Mouse (Mus musculus) ZHBTc4 (cell line): ENCODE data around the gene Slitrk1.

Experiments used
- DNase-seq: peaks from one replicate; pipeline ENCODE4 v3.0.0-alpha.2; 2011; ENCODE audit warnings: low read depth, low spot score

Slitrk1 gene

GRCm38 (mm10) chr14:108913714-108914263 is at the start of gene Slitrk1:
Gene Slitrk1, minus strand, starts transcription at chr14:108914158.
- DNase-seq = peak; percentile 58

GRCm38 (mm10) chr14:108935777-108936176 is 21.8 kb upstream of the Slitrk1 start:
- DNase-seq = no peak

GRCm38 (mm10) chr14:108914336-108914735 is 378 bp upstream of the Slitrk1 start:
- no peak for DNase-seq

- no peak for DNase-seq
Measured at GRCm38 (mm10) chr14:108912876-108913490, 975 bp downstream of the Slitrk1 start.

- peak; percentile 7 for DNase-seq
Measured at GRCm38 (mm10) chr14:108912021-108912875, 1.7 kb downstream of the Slitrk1 start.

GRCm38 (mm10) chr14:108911138-108911841 is 2.7 kb downstream of the Slitrk1 start:
- DNase-seq = peak; percentile 17

- DNase-seq = no peak
Measured at GRCm38 (mm10) chr14:108910449-108911137, 3.4 kb downstream of the Slitrk1 start.

GRCm38 (mm10) chr14:108909336-108909953 is 4.5 kb downstream of the Slitrk1 start:
- DNase-seq = no peak

GRCm38 (mm10) chr14:108898601-108899000 is 15.4 kb downstream of the Slitrk1 start:
- DNase-seq = no peak

GRCm38 (mm10) chr14:108895456-108895855 is 18.5 kb downstream of the Slitrk1 start:
- no peak for DNase-seq

- no peak for DNase-seq
Measured at GRCm38 (mm10) chr14:108867816-108868215, 46.1 kb downstream of the Slitrk1 start.

- DNase-seq = no peak
Measured at GRCm38 (mm10) chr14:108864631-108865030, 49.3 kb downstream of the Slitrk1 start.

GRCm38 (mm10) chr14:108859310-108859709 is 54.6 kb downstream of the Slitrk1 start:
- no peak for DNase-seq
